Mouse (Mus musculus): ENCODE results near the gene 1700008P02Rik. TPM values are rescaled to one million over a fixed set of nuclear protein-coding genes. Genes with fewer than 3 reads are reported as not detected.
"Not testable (repeated sequence)": the region's sequence is repeated elsewhere in the genome, so short reads cannot be mapped to it uniquely, and the experiment has no call there.

Gene 1700008P02Rik
- not detected in 2 replicates for total RNA-seq (2014; rRNA removed)
- not detected in 2 replicates for polyA plus RNA-seq (2015; fragmentation: Nextera tagmentation; extraction: Ambion mirVana)

DNA sequence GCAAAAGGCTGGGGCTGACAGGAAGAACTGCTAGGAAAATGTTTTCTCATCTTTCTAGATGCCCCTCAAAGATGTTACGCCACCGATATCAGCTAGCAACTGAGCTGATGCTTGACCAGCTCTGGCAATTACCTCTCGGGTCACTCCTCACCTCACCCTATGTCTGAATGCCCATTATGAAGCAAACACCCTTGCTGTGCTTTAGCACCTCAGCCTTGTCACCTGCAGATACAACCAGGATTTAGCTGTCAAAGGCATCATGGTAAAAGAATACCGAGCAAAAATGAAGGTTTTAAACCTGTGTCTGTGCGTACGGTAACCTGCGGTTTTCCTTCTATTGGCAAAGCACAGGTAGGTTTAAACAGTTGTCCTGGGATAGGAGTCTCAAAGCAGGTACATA, at the start of gene 1700008P02Rik:
TSS of gene 1700008P02Rik (minus strand) at position 101 of the 400 bp plus-strand sequence.
- Histone ChIP-seq H3K4me2 (ENCODE audit: low read depth, low read length) (no peak within 1 kb of the TSS), H3K27ac (no peak within 1 kb of the TSS), H3K27me3 (ENCODE audit: insufficient read depth, low read length) (no peaks in the 10 kb centered on the region), H3K4me1 (ENCODE audit: insufficient read depth, low read length) (no peaks in the 10 kb centered on the region), H3K9me3 (ENCODE audit: low read length) (no peaks in the 10 kb centered on the region), H3K36me3 (ENCODE audit: insufficient read depth, low read length) (no peaks in the 10 kb centered on the region), H3K4me3 (ENCODE audit: low read length) (no peak within 1 kb of the TSS), H3K9ac (replicated peaks; ENCODE audit: low read length) (no peak within 1 kb of the TSS)
- ATAC-seq, result no peak
- WGBS, result 93% methylated on average over 7 of the region's 7 CpGs
- TF ChIP-seq CTCF (IDR thresholded peaks at IDR 0.05; ENCODE audit: low read depth), result no peak
- DNase-seq (ENCODE audit: low spot score), result no peak

DNA sequence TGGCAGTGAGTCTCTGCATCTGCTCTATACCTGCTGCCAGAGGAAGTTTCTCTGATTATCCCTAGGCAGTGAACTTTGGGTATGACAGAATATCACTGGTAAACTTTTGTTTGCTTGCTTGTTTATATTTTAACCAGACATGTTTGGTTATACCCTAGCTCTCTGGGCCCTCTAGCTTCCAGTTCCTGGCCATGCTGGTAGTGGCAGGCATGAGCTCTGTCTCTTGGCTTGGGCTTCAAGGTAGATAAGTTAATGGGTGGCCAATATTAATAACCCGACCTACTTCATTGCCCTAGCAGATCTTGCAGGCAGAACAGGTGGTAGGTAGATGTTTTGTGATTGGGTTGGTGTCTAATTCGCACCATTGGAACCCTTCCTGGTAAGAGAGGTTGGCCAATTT, 29.2 kb upstream of the 1700008P02Rik start:
- H3K27ac ChIP-seq, result no peak overlapping the region
- no peaks in the 10 kb centered on the region for H3K4me1 ChIP-seq (ENCODE audit: insufficient read depth, low read length)
- 88% methylated on average over 2 of the region's 2 CpGs for WGBS
- no peak overlapping the region for H3K4me2 ChIP-seq (ENCODE audit: low read depth, low read length)
- ATAC-seq (no peak), DNase-seq (ENCODE audit: low spot score) (no peak)
- no peaks in the 10 kb centered on the region for H3K36me3 ChIP-seq (ENCODE audit: insufficient read depth, low read length)
- no peak for TF ChIP-seq CTCF (IDR thresholded peaks at IDR 0.05; ENCODE audit: low read depth)
- no peak overlapping the region for H3K9ac ChIP-seq (replicated peaks; ENCODE audit: low read length)
- H3K4me3 ChIP-seq (ENCODE audit: low read length), result no peak overlapping the region
- H3K27me3 ChIP-seq (ENCODE audit: insufficient read depth, low read length), result no peaks in the 10 kb centered on the region
- H3K9me3 ChIP-seq (ENCODE audit: low read length), result no peaks in the 10 kb centered on the region; the same call in 1 of the 2 replicates

DNA sequence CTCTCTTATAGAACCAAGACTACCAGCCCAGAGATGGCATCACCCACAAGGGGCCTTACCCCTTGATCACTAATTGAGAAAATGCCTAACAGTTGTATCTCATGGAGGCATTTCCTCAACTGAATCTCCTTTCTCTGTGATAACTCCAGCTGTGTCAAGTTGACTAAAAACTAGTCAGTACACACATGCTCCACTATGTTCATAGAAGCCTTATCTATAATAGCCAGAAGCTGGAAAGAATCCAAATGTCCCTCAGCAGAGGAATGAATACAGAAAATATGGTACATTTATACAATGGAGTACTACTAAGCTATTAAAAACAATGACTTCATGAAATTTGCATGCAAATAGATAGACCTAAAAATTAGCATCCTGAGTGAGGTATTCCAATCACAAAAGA, 17.9 kb upstream of the 1700008P02Rik start:
- H3K4me3 ChIP-seq (ENCODE audit: low read length); ATAC-seq; H3K4me2 ChIP-seq (ENCODE audit: low read depth, low read length); H3K4me1 ChIP-seq (ENCODE audit: insufficient read depth, low read length); DNase-seq (ENCODE audit: low spot score); H3K36me3 ChIP-seq (ENCODE audit: insufficient read depth, low read length); H3K27me3 ChIP-seq (ENCODE audit: insufficient read depth, low read length); H3K27ac ChIP-seq; H3K9ac ChIP-seq (replicated peaks; ENCODE audit: low read length); H3K9me3 ChIP-seq (ENCODE audit: low read length): not testable (repeated sequence)

DNA sequence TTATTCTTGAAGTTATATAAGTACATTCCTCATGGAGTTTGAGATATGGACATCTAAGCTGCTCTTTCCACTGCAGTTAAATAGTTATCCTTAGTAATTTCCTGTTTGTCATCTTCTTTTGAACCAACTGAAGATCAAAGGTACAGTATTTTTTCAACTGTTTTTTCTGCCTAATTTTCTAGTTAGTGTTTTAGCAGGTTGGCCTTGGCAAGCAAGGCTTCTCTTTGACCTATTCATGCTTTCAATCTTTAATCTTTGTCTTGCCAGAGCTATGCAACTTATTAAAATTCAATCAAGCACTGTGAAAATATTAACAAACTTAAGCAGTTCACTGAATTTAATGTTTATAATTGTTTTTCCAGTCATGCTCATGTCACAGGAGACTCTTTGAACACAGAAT, 14.0 kb upstream of the 1700008P02Rik start:
- Histone ChIP-seq H3K4me3 (ENCODE audit: low read length) (no peak overlapping the region), H3K27ac (no peak overlapping the region), H3K27me3 (ENCODE audit: insufficient read depth, low read length) (no peaks in the 10 kb centered on the region), H3K9me3 (ENCODE audit: low read length) (no peaks in the 10 kb centered on the region), H3K9ac (replicated peaks; ENCODE audit: low read length) (no peak overlapping the region), H3K4me2 (ENCODE audit: low read depth, low read length) (no peak overlapping the region), H3K4me1 (ENCODE audit: insufficient read depth, low read length) (no peaks in the 10 kb centered on the region), H3K36me3 (ENCODE audit: insufficient read depth, low read length) (no peaks in the 10 kb centered on the region)
- ATAC-seq (no peak), DNase-seq (ENCODE audit: low spot score) (no peak)
- TF ChIP-seq CTCF (IDR thresholded peaks at IDR 0.05; ENCODE audit: low read depth), result no peak

DNA sequence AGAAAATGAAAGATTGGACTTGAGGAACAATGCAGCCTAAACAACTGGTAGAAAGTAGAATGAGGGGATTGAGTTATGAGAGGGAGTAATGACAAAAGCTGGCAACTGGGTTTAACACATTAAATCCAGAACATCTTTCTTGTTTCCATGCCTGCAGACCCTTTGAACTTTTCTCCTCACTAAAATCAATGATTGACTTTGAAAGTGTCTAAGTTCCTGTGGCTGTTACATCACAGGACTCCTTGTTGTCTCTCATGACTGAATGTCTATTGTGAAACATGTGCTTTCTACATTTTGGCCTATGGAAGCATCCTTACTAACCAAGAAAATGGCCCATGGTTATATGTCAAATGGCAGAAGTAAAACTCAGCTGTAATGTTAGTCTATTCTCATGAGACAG, 2.4 kb downstream of the 1700008P02Rik start:
- Histone ChIP-seq H3K4me2 (ENCODE audit: low read depth, low read length) (no peak overlapping the region), H3K4me3 (ENCODE audit: low read length) (no peak overlapping the region), H3K9ac (replicated peaks; ENCODE audit: low read length) (no peak overlapping the region), H3K9me3 (ENCODE audit: low read length) (no peaks in the 10 kb centered on the region), H3K27me3 (ENCODE audit: insufficient read depth, low read length) (no peaks in the 10 kb centered on the region), H3K27ac (no peak overlapping the region), H3K4me1 (ENCODE audit: insufficient read depth, low read length) (no peaks in the 10 kb centered on the region), H3K36me3 (ENCODE audit: insufficient read depth, low read length) (no peaks in the 10 kb centered on the region)
- no peak for TF ChIP-seq CTCF (IDR thresholded peaks at IDR 0.05; ENCODE audit: low read depth)
- DNase-seq (ENCODE audit: low spot score) (no peak), ATAC-seq (no peak)

Measured in hindbrain, postnatal 0 days (tissue).